Mouse (Mus musculus): ENCODE results near the gene Knstrn.
A peak's percentile ranks its signal among the peaks of the same experiment; 100 is the strongest.

Gene Knstrn

DNA sequence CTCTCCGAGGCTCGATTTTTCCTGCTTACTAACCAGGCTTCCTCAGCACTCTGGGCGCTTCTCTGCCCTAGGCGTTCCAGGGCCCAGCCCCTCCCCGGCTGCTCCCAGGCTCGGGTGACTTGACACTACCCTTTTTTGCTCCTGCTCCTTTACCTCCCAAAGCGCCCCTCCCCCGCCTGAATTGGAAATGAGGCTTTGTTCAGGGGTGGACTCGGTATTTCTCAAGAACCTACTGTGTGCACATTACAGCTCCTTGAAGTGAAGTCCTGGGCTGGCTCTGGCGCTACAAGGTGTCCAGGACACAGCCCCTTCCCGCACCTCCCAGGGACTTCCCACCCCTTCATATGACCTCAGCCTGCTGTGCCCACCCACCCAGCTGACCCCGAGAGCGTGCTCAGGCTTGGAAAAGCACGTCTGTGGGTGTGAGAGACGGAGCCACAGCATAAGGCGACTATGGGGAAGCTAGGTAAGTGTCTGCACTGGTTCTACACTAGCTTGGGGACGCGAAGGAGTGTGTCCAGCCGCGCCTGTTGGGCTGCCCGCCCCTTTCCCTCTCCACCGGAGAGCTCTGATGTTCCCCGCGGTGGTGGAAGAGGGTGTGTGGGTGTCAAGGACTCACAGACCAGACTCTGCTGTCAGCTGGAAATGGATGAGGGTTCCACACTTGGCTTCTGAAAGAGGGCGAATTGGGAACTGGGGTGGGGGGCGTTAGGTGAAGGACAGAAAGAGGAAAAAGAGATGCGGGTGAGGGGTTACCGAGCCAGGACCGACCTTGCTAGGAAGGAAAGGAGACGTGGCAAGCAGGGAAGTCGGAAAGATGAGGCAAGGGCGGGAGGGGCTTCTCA lies 86.4 kb downstream of the Knstrn start, which contains the start of gene Bahd1:
TSS of gene Bahd1 (plus strand) at position 397 of the 845 bp plus-strand sequence.
- DNase-seq (ENCODE audit: low spot score in 2 of 2): peak; percentile 36 to 39

DNA sequence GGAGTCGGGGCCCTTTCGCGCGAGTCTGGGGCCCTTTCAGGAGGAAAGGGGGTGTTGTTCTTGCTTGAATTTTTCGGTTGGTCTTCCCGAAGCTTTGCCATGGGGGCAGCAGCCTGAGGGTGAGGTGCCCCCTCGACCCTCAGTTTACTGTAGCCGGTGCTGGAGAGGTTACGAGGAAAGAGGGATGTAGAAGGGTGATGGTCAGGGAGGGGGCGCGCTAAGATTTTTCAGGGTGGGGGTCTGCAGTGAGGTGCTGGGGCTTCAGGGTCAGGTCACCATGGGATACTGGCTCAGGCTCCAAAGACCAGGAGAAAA lies 87.0 kb downstream of the Knstrn start:
- DNase-seq (ENCODE audit: low spot score in 2 of 2): no peak

DNA sequence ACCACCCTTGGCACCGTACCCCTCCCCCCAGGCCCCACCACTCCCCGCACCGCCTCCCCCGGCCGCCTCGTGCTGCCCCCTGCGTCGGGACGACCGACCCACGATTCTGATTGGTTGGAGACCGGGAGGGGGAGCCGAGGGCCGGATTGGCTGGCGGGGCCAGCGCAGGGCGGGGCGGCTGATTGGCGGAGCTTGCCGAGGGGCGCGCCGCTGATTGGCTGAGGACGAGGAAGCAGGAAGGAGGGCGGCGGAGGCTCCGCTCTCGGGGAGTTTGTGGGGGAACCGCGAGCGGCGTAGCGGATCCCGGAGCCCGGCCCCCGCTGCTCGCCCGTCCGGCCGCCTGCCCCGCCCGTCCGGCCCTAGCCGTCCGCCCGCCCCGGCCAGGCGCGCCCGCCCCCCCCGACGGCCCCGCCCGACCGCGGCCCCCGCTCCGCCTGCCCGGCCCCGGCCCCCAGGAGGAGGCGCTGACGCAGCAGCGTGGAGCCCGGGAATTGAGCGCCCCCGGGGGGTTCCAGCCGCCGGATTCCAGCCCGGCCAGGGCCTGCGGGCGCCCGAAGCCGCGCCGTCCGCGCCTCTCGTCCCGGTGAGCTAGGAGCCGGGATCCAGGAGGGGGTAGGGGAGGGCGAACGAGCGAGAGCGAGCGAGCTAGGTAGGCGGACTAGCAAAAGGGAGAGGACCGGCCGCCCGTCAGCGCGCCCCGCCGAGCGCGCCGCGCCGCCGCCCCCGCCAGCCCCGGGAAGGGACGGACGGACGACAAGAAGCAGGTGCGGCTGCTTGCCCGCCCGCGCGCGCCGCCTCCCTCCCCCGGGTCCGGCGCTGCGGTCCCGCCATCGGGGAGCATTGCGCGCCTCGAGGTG lies 87.6 kb downstream of the Knstrn start:
- peak; percentile 95 to 98 for DNase-seq (ENCODE audit: low spot score in 2 of 2)

GRCm38 (mm10) chr2:118902051-118903025 lies 88.5 kb downstream of the Knstrn start:
- DNase-seq (ENCODE audit: low spot score in 2 of 2): peak in 1 of 2 experiments; percentile 50

- no peak for DNase-seq (ENCODE audit: low spot score in 2 of 2)
Observed at GRCm38 (mm10) chr2:118903333-118903741, 89.5 kb downstream of the Knstrn start.
